In genomic region chr8:122575286-122575685, GRCm38 (mm10) we compare ENCODE assay signal across 8 mouse cellular contexts. TPM values are rescaled to one million over a fixed set of nuclear protein-coding genes. Genes with fewer than 3 reads are reported as not detected.
DNase-seq lines count a peak whose midpoint lies in the region; ATAC-seq and TF ChIP-seq lines count a peak whose summit lies in the region.

No protein-coding gene starts in this region.

- no peaks in the 10 kb centered on the region for H3K27me3 ChIP-seq in heart, embryonic 10.5 days (ENCODE audit: insufficient read depth, poor library complexity, severe bottlenecking)
- no peaks in the 10 kb centered on the region for H3K27me3 ChIP-seq in hindbrain, embryonic 11.5 days (ENCODE audit: control insufficient read depth, insufficient read depth, low read length)

- peak overlapping the region; percentile 93 for H3K27ac ChIP-seq in heart, embryonic 10.5 days
- peak overlapping the region; percentile 48; the same call in 1 of the 2 replicates for H3K27ac ChIP-seq in ES-E14 (ENCODE audit: insufficient read depth, low read depth, low read length, poor library complexity, severe bottlenecking)
- no peak overlapping the region for H3K27ac ChIP-seq in hindbrain, embryonic 11.5 days (ENCODE audit: low read depth, low read length)

- intact Hi-C loops in heart, postnatal 36 days (cut with DNase I), result loop anchor here (2.0 kb wide), 1 partner anchor 36 kb away; the partner anchor contains the start of genes Galns and Trappc2l
- intact Hi-C loops in left cerebral cortex, postnatal 10 days (cut with DNase I), result no loop called here

- H3K9ac ChIP-seq in ES-E14 (ENCODE audit: insufficient read depth, low read depth, low read length, poor library complexity, severe bottlenecking), result peak overlapping the region; percentile 93; the same call in 1 of the 2 replicates
- H3K9ac ChIP-seq in hindbrain, embryonic 11.5 days (ENCODE audit: low read depth, low read length), result no peak overlapping the region

- 63% methylated on average over 8 of the region's 8 CpGs for WGBS in heart, embryonic 10.5 days
- WGBS in hindbrain, embryonic 11.5 days, result 80% methylated on average over 8 of the region's 8 CpGs

- ATAC-seq in hindbrain, embryonic 11.5 days (ENCODE audit: low FRiP score), result no peak
- ATAC-seq in megakaryocyte, adult 5-6 weeks (ENCODE audit: poor library complexity, severe bottlenecking), result peak; percentile 2; the same call in 1 of the 2 replicates

- H3K4me1 ChIP-seq in heart, embryonic 10.5 days, result peaks cover 65% of the 10 kb centered on the region
- H3K4me1 ChIP-seq in ES-E14 (ENCODE audit: control insufficient read depth in 2 of 2, insufficient read depth in 2 of 2, low read length in 2 of 2, poor library complexity in 1 of 2), result peaks cover 9 to 26% of the 10 kb centered on the region in 2 experiments; a peak in 3 of 4 replicates
- H3K4me1 ChIP-seq in hindbrain, embryonic 11.5 days (replicated peaks; ENCODE audit: control insufficient read depth, insufficient read depth, low read length), result peaks cover 8% of the 10 kb centered on the region

- no peaks in the 10 kb centered on the region for H3K9me3 ChIP-seq in heart, embryonic 10.5 days
- H3K9me3 ChIP-seq in ES-E14 (ENCODE audit: control insufficient read depth, insufficient read depth, low read depth, low read length), result no peaks in the 10 kb centered on the region
- H3K9me3 ChIP-seq in hindbrain, embryonic 11.5 days (ENCODE audit: control insufficient read depth, low read length), result no peaks in the 10 kb centered on the region

- H3K4me3 ChIP-seq in heart, embryonic 10.5 days, result peak overlapping the region; percentile 84
- H3K4me3 ChIP-seq in ES-E14 (ENCODE audit: insufficient read depth in 1 of 2, low read depth in 1 of 2, low read length in 2 of 2, poor library complexity in 1 of 2, severe bottlenecking in 1 of 2), result peak overlapping the region; percentile 87 to 90
- H3K4me3 ChIP-seq in hindbrain, embryonic 11.5 days (ENCODE audit: low read depth, low read length), result no peak overlapping the region

- DNase-seq in heart, embryonic 10.5 days (ENCODE audit: low spot score), result no peak
- DNase-seq in heart, postnatal 36 days, result no peak
- no peak for DNase-seq in ES-E14 (ENCODE audit: low read depth, low spot score)
- no peak for DNase-seq in hindbrain, embryonic 11.5 days (ENCODE audit: low spot score)
- DNase-seq in frontal cortex, postnatal 25 days (ENCODE audit: low spot score in 2 of 2), result no peak
- no peak for DNase-seq in right cerebral cortex, adult 18-20 months
- no peak for DNase-seq in left cerebral cortex, postnatal 10 days (ENCODE audit: extremely low spot score in 1 of 2, low spot score in 2 of 2)

- H3K36me3 ChIP-seq in heart, embryonic 10.5 days, result peaks cover 43% of the 10 kb centered on the region
- H3K36me3 ChIP-seq in ES-E14 (ENCODE audit: control insufficient read depth, insufficient read depth, low read length, poor library complexity, severe bottlenecking), result peaks cover 33% of the 10 kb centered on the region
- H3K36me3 ChIP-seq in hindbrain, embryonic 11.5 days (ENCODE audit: control insufficient read depth, insufficient read depth, low read length), result peaks cover 9% of the 10 kb centered on the region

- in situ Hi-C loops in ES-E14 (cut with MboI; ENCODE audit: low sequenced_read_pairs in 2 of 2, unreplicated experiment in 2 of 2), result no loop called here

- H3K4me2 ChIP-seq in hindbrain, embryonic 11.5 days (replicated peaks; ENCODE audit: low read depth, low read length), result peak overlapping the region; percentile 6; the same call in 1 of the 2 replicates

TF ChIP-seq in ES-E14, 5 proteins besides CTCF, POLR2A, EP300 and RAD21:
- no peak for TF ChIP-seq ZC3H11A (IDR thresholded peaks at IDR 0.05; ENCODE audit: borderline replicate concordance, low read depth, low read length)
- TF ChIP-seq CHD2 (IDR thresholded peaks at IDR 0.05; ENCODE audit: low read depth, low read length), result no peak
- TF ChIP-seq HCFC1 (IDR thresholded peaks at IDR 0.05; ENCODE audit: borderline replicate concordance, insufficient read depth, low read length), result no peak
- no peak for TF ChIP-seq ZNF384 (IDR thresholded peaks at IDR 0.05; ENCODE audit: low read depth, low read length)
- TF ChIP-seq MAFK (IDR thresholded peaks at IDR 0.05; ENCODE audit: insufficient read depth, low read depth, low read length), result no peak

RNA-seq across cellular contexts. Expression of gene Aprt, which starts 1.4 kb away (rescaled TPM):
- polyA plus RNA-seq in heart, embryonic 10.5 days (2016; fragmentation: Nextera tagmentation; extraction: Ambion mirVana), result 318 and 361 TPM in 2 replicates
- total RNA-seq in heart, postnatal 36 days (2021), result 10 to 100 TPM; 29.8 to 38.9 TPM
- 400 and 412 TPM in 2 replicates for total RNA-seq in ES-E14 (2012; rRNA removed)
- polyA plus RNA-seq in hindbrain, embryonic 11.5 days (2014; fragmentation: Nextera tagmentation; extraction: Ambion mirVana), result 194 and 206 TPM in 2 replicates
- total RNA-seq in megakaryocyte, adult 5-6 weeks (2015), result 272 and 308 TPM in 2 replicates
- 132 and 149 TPM in 2 replicates for total RNA-seq in megakaryocyte, adult 5-6 weeks (2017)
- 10 to 100 TPM; 80.3 to 89.9 TPM for total RNA-seq in left cerebral cortex, postnatal 10 days (2021)

RNA-seq across cellular contexts. Expression of gene Cdt1, which starts 7.5 kb away (rescaled TPM):
- polyA plus RNA-seq in heart, embryonic 10.5 days (2016; fragmentation: Nextera tagmentation; extraction: Ambion mirVana), result 47.6 TPM in 2 replicates
- total RNA-seq in heart, postnatal 36 days (2021), result 1 to 10 TPM; 2.4 to 2.5 TPM
- 139 and 168 TPM in 2 replicates for total RNA-seq in ES-E14 (2012; rRNA removed)
- 19.8 and 21.3 TPM in 2 replicates for polyA plus RNA-seq in hindbrain, embryonic 11.5 days (2014; fragmentation: Nextera tagmentation; extraction: Ambion mirVana)
- total RNA-seq in megakaryocyte, adult 5-6 weeks (2015), result 41.7 and 41.9 TPM in 2 replicates
- total RNA-seq in megakaryocyte, adult 5-6 weeks (2017), result 28.4 and 34.1 TPM in 2 replicates
- 1 to 10 TPM; 3.9 to 4.2 TPM for total RNA-seq in left cerebral cortex, postnatal 10 days (2021)

RNA-seq across cellular contexts. Expression of gene Piezo1, which starts 24.2 kb away (rescaled TPM):
- polyA plus RNA-seq in heart, embryonic 10.5 days (2016; fragmentation: Nextera tagmentation; extraction: Ambion mirVana), result 23.7 and 29.3 TPM in 2 replicates
- total RNA-seq in heart, postnatal 36 days (2021), result 10 to 100 TPM; 18.8 to 21.6 TPM
- 204 and 335 TPM in 2 replicates for total RNA-seq in ES-E14 (2012; rRNA removed)
- polyA plus RNA-seq in hindbrain, embryonic 11.5 days (2014; fragmentation: Nextera tagmentation; extraction: Ambion mirVana), result 5.2 and 5.3 TPM in 2 replicates
- 27.4 and 34.6 TPM in 2 replicates for total RNA-seq in megakaryocyte, adult 5-6 weeks (2015)
- total RNA-seq in megakaryocyte, adult 5-6 weeks (2017), result 30.0 and 35.9 TPM in 2 replicates
- 10 to 100 TPM; 15.0 to 17.9 TPM for total RNA-seq in left cerebral cortex, postnatal 10 days (2021)

RNA-seq across cellular contexts. Expression of gene Galns, which starts 36.0 kb away (rescaled TPM):
- polyA plus RNA-seq in heart, embryonic 10.5 days (2016; fragmentation: Nextera tagmentation; extraction: Ambion mirVana), result 8.1 and 11.9 TPM in 2 replicates
- 1 to 10 TPM; 3.1 to 3.5 TPM for total RNA-seq in heart, postnatal 36 days (2021)
- total RNA-seq in ES-E14 (2012; rRNA removed), result 8.9 and 9.2 TPM in 2 replicates
- 4.7 and 6.2 TPM in 2 replicates for polyA plus RNA-seq in hindbrain, embryonic 11.5 days (2014; fragmentation: Nextera tagmentation; extraction: Ambion mirVana)
- 52.6 and 53.0 TPM in 2 replicates for total RNA-seq in megakaryocyte, adult 5-6 weeks (2015)
- 57.5 and 63.1 TPM in 2 replicates for total RNA-seq in megakaryocyte, adult 5-6 weeks (2017)
- total RNA-seq in left cerebral cortex, postnatal 10 days (2021), result 10 to 100 TPM; 12.5 to 14.6 TPM

RNA-seq across cellular contexts. Expression of gene Trappc2l, which starts 36.2 kb away (rescaled TPM):
- 52.9 and 67.4 TPM in 2 replicates for polyA plus RNA-seq in heart, embryonic 10.5 days (2016; fragmentation: Nextera tagmentation; extraction: Ambion mirVana)
- 10 to 100 TPM; 65.8 to 67.9 TPM for total RNA-seq in heart, postnatal 36 days (2021)
- total RNA-seq in ES-E14 (2012; rRNA removed), result 53.2 and 56.1 TPM in 2 replicates
- 48.3 and 60.2 TPM in 2 replicates for polyA plus RNA-seq in hindbrain, embryonic 11.5 days (2014; fragmentation: Nextera tagmentation; extraction: Ambion mirVana)
- 85.8 and 88.2 TPM in 2 replicates for total RNA-seq in megakaryocyte, adult 5-6 weeks (2015)
- total RNA-seq in megakaryocyte, adult 5-6 weeks (2017), result 33.0 and 37.6 TPM in 2 replicates
- total RNA-seq in left cerebral cortex, postnatal 10 days (2021), result 10 to 100 TPM; 81.8 to 83.6 TPM

Comparison
In these comparisons a context has a peak if more than half of its experiments do, and no peak if none do; other contexts are left out.
1. RNA of gene Cdt1, which starts 7.5 kb away (total RNA-seq): 139 to 168 TPM in ES-E14 and 28.4 to 41.9 TPM in megakaryocyte, adult 5-6 weeks; 3.9 to 4.2 TPM in left cerebral cortex, postnatal 10 days and 2.4 to 2.5 TPM in heart, postnatal 36 days; every median in the first group is over 4 times any median in the second.